Mouse (Mus musculus) CD4-positive, CD25-positive, alpha-beta regulatory T cell, adult 2 months (primary cell): ENCODE data around the gene Dgcr2.
A peak's percentile ranks its signal among the peaks of the same experiment; 100 is the strongest.

ENCODE experiments used
- DNase-seq: peaks from one replicate; pipeline ENCODE4 v3.0.0-alpha.2; 2012; ENCODE audit warnings: low read depth, low spot score

Dgcr2 gene

DNA sequence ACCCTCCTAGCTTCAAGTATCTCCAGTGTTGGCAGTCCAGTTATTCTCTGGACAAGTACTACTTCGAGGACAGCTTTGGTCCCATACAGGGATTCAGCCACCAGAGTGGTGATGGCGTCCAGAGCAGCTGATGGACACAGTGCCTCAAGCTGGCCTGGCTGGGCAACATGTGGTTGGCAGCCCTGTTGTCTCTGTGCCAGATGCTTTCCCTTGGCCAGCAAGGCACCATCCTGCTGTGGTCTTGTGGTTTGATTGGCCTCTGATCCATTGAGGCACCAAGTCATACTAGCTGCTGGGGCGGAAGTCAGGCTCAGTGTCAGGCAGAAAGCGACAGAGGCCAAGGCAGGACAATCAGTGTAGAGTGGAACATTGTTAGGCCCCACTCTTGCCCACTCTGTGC lies 89.2 kb downstream of the Dgcr2 start:
- DNase-seq = no peak

DNA sequence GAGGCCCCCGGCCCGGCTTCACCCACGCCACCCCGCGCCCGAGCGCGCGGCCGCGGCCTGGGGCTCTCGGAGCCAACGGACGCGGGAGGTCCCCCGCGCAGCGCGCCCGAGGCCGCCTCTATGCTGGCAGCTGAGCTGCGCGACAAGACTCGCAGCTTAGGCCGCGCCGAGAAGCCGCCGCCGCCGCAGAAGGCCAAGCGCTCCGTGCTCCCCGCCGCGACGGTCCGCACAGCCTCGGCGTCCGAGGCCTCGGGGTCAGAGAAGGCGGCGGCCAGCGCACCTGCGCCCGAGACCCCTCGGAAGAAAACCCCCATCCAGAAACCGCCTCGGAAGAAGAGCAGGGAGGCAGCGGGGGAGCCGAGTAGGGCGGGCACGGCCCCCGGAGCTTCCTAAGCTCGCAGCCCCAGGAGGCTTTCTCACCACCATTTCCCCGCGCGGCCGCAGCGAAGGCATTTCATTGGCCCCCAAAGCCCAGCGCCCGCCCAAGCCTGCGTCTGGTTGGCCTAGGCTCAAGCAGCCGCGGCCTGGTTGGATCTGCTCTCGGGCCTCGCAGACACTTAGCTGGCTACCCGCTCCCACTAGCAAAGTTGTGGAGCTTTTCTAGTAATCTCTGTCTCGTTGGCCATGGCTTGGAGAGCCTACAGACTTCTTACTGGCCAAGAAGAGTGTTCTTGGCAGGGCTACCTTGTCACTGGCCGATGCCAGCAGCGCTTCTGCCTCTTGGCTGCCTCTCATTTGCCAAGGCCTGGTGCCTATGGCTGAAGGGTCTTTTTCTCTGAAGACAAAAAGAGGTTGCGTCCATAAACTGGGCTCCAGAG lies 91.0 kb downstream of the Dgcr2 start:
- peak; percentile 93 for DNase-seq

DNA sequence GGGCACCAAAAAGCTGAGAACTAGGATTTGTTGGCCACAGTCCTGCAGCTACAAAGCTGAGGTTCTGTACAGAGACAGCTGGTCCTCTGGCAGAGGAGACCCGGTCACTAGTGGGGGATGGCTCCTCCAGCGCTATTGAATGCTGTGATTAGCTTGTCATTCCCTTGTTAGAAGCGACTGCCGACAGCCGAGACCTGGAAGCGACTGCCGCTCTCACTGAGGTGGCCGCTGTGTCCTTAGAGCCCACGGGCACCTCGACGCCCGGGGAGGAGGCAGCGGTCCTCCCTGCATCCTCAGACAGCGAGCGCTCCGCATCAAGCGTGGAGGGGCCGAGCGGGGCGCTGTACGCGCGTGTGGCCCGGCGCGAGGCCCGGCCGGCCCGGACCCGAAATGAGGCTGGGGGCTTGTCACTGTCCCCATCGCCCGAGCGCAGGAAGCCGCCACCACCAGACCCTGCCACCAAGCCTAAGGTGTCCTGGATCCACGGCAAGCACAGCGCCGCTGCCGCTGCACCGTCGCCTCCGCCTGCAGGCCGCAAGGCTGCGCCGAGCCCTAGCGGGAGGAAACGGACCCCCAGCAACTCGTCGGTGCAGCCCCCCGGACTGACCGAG lies 91.7 kb downstream of the Dgcr2 start:
- DNase-seq = peak; percentile 55

DNA sequence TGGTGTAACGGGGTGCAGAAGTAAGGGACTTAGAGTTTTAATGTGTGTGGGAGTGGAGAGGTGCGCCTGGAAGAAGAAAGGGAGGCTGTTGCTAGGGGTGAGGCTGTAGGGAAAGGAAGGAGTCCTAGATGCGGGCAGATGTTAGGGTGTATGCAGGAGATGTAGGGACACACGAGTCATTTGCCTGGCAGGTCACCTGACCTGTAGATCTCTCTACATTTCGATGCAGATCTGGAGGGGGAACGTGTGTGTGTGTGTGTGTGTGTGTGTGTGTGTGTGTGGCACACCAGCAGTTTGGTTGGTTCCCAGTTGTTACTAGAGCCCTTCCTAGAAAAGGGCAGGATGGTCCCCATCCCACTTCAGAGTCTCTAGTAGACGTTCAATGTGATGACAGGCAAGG lies 93.4 kb downstream of the Dgcr2 start:
- no peak for DNase-seq

DNA sequence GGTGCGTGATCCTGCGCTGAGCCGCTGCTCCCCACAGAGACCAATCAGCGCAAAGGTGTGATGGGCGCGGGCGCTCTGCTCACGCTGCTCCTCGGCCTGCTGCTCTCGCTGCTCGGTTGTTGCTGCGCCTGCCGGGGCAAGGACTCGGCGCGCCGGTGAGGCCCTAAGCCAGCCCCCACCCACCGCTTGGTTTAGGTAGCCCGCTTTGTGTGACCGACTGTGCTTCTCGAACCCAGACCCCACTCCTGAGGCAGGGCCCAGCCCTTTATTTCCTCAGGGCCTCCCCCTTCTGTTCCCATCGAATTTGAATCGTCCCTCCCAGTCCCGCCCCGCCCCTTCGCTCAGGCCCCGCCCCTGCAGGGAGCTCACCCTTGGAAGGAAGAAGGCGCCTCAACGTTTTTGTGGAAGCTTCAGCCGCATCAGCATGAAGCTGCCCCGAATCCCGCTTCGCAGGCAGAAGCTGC lies 93.9 kb downstream of the Dgcr2 start:
- peak; percentile 65 for DNase-seq

DNA sequence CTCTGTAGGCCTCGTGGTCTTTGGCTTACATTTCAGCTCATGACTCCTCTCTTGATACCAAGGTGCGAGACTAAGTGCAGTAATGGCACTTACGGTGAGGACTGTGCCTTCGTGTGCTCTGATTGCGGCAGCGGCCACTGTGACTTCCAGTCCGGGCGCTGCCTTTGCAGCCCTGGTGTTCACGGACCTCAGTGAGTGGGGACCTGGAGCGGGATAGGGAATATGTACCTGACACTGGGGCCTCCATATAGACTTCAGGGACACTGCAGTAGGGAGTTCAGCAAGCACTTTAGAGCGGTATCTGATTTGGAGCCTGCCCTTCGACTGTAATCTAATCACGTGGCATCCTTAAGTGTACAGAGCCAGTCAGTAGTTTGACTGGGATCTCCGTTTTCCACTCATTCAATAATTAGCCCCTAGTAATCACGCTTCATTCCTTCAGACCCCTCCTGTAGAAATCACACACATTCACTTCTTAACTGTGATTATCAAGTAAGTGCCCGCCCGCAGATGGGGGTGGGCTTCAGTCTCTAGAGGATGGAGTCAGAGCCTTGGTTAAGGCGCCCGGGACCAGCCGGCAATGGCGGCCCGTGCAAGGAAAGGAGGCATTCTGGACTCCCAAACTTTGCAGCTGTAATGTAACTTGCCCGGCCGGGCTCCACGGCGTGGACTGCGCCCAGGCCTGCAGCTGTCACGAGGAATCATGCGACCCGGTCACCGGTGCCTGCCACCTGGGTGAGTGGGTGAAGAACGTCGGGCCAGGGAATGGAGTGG lies 94.5 kb downstream of the Dgcr2 start:
- no peak for DNase-seq

DNA sequence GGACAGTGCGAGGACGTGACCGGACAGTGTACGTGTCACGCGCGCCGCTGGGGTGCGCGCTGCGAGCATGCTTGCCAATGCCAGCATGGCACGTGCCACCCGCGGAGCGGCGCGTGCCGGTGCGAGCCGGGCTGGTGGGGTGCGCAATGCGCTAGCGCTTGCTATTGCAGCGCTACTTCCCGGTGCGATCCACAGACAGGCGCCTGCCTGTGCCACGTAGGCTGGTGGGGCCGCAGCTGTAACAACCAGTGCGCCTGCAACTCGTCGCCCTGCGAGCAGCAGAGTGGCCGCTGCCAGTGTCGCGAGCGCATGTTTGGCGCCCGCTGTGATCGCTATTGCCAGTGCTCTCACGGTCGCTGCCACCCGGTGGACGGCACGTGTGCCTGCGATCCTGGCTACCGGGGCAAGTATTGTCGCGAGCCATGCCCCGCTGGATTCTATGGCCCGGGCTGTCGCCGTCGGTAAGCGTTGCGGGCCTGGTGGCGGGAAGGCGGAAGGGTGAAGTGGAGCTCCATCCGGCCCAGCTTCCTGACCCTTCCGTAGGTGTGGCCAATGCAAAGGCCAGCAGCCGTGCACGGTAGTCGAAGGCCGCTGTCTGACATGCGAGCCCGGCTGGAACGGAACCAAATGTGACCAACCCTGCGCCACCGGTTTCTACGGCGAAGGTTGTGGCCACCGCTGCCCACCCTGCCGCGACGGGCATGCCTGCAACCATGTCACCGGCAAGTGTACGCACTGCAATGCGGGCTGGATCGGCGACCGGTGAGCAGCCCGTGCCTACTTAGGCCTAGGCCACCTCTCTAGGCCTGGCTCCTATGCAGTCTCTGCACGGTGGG lies 95.3 kb downstream of the Dgcr2 start:
- peak; percentile 47 for DNase-seq

DNA sequence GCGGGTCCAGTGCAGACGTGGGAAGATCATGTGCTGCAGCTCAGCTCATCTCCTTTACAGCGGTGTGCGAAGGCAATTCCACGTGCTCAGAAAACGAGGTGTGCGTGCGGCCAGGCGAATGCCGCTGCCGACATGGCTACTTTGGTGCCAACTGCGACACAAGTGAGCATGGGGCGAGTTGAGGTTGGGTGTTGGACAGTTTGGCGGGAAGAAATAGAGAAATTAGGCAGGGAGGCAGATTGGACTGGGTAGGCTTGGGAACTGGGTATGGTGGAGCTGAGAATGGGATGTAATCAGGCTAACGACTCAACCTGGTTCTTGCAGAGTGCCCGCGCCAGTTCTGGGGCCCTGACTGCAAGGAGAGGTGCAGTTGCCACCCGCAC lies 95.9 kb downstream of the Dgcr2 start:
- no peak for DNase-seq

DNA sequence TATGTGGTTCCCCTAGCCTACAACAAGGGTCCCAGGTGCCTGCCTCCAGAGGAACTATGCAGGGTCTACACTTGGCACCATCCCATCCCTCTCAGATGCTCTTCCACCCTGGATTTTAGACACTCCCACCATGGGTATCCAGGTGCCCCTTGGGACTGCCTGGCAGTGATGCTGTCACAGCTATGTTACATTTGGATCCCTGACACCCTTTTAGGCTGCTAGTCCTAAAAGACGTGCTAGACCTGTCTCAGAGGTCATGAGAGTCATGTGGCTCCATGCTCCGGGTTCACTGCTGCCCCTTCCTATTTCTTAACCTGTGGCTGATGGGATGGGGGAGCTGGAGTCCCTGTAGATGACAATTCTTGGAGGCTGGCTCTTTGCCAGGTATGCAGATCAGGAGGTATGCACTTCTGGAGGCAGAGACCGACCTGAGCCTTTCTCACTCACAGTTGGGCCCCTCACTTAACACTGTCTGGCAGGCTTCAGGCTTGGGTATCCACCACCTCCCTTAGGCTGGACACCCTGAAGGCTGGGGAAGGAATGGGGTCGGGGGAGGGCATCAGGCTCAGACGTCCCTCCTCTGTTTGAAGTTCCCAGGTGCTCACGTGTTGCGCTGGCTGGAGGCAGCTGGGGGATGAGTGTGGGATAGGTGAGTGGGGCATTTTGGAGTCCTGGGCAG lies 96.4 kb downstream of the Dgcr2 start:
- DNase-seq = no peak

DNA sequence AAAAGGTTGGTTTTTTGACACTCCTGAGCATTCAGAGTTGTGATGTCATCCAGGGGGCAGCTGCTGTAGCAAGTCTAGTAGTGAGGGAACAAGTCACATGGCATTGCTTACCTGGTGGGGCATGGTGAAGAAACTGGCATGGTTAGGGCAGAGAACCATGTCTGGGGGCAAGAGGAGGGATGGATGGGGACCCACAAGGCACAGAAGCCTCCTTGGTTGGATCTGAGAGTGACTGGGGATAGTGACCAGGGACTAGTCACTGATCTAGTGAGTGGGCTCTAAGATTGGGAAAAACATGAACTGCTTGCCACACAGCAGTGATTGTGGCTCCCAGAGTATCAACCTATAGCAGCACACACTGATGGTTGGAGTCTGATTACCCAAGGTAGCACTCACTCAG lies 98.8 kb downstream of the Dgcr2 start:
- DNase-seq = no peak

DNA sequence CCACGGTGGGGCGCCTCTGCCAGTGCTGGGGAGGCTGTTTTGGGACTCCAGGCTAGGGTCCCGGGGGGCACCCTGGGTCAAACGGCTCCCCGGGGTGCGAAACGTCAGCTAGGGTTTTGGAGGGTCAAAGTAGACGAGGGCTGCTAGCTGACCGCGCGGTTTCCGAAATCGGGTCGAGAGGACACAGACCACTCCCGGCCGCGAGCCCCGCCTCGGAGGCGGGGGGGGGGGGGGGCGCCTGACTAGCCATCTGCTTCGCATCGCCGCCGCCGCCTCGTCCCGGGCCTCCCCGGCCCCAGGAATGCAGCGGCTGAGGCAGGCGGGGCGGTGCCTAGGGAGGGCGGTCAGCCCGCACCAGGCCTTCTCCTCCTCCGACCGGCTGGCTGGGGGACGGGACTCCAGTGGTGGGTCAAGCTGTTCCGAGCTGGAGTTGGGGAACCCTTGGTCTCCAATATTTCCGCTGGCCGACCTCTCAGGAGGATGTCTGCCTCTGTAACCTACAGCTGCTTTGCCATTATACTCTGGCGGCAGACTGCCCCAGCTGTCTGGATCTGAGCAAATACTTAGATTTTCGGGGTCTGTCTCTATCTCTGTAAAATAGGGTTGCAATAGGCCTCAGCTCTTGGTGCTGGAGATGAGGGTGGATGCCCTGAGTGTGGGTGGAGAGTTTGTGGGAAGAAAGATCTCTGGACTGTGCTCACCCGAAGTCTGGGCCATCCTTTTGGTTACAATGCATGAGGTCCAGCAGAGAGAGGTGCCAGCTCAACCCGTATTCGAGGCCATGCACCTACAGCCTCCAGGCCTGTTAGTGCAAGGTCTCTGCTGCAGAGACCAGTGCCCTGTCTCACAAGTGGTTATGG lies 99.8 kb downstream of the Dgcr2 start:
- DNase-seq = no peak

DNA sequence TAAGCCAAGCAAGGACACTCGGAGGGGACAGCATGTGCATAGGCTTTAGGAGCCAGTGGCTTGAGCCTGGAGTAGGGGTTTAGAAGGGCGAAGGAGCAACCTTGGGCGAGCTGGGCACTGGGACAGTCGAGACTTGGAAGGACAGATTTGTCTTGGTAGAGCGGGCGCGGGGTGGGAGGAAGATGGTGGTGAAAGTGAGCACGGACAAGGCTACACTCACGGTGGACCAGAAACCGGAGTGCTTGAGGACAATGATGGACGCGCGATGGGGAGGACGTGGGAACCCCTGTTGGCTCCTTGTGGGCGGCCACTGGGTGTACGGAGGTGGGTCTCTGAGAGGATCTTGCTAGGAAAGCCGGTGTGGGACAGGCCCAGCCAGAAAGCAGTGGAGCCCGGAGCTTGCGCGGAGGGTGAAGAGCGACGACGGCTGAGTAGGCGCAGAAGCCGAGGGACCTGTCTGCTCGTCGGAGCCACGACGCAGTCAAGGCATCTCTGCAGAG lies 100.5 kb downstream of the Dgcr2 start:
- peak; percentile 40 for DNase-seq

DNA sequence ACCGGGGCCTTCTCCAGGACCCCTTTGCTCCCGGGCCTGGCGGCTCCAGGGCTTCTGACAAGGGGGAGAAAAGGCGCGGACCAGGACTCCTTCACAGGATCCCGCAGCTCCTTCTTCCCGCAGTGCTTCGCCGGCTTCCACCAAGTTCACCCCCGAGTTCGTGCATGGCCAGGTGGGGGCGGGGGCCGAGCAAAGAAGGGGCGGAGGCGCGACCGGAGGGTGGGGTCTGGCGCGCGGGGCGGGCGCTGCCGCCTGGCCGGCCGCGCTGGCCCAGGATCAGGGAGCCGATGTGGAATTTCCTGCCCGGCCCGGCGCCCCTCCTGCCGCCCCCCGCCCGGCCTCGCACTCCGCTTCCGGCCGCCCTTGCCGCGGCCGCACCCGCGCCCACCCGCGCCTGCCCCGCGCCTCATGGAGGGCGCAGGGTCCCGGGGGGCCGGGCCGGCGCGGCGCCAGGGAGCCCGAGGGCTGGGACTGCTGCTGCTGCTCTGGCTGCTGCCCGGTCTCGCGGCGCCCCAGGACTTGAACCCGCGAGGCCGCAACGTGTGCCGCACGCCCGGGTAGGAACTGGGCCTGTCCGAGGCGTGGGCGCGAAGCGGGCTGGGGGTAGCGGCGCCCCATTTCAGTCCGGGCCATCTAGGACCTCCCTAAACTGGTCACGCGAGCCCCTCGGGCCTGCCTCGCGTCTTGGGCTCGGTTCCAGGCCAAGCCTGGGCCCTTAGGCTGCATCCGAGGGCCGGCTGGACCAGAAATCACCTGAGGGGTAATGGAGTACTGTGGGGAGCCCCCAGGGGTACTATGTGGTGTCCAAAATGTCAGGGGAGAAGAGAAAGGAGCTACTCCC lies 101.2 kb downstream of the Dgcr2 start, which contains the start of gene Scarf2:
Scarf2 (plus strand) TSS at position 312 of the 841 bp plus-strand sequence.
- no peak for DNase-seq

DNA sequence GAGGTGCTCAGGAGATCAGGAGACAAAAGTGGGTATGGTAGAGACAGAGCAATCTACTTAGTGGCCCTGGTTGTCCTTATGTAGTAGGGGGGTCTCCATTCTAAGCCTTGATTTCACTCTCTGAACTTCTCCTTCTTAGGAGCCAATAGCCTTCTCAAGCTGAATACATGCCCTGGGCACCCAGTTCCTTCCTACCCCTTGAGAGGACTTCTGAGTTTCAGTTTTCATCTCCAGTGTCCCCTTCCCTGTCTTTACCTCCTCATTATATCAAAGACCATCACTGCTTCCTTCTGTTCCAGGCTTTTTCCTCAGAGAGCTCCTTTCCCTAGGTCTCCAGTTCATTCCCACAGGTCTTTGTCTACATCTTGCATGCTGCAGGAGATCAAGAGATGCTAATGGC lies 101.8 kb downstream of the Dgcr2 start:
- no peak for DNase-seq

DNA sequence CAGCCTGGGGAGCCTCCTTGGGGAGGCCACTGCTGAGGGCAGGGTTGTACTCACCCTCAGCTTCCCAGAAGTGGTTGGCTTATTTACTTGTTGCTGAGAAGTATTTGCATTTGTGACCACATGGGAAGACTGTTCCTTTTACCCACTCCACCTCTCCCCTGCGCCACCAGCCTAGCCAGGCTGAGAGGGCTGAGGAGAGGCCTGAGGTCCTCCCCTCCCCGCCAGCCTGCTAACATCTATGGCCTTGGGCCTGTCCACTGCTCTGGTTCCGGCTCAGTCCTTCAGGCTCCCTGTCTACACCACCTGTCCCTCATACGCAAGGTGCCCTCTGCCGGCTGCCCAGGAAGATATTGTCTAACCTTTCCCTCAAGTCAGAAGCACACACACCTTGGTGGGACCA lies 102.7 kb downstream of the Dgcr2 start:
- DNase-seq = no peak

DNA sequence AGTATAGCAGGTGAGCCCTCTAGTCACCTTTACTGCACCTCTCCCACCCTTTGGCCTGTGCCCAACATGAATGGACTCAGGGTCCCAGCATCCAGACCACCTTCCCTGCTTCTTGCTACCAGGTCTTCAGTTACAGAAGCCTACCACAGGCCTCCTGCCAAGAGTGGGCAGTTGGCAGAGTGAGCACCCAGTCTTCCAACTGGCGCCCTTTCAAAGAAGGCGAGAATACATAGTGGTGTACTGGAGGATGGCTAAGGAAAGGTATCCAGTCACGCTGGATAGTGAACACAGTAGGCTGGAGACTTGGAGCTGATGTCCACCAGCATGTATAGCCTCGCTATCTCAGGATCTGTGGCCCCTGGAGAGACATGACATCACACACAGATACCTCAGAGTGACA lies 104.3 kb downstream of the Dgcr2 start:
- no peak for DNase-seq

DNA sequence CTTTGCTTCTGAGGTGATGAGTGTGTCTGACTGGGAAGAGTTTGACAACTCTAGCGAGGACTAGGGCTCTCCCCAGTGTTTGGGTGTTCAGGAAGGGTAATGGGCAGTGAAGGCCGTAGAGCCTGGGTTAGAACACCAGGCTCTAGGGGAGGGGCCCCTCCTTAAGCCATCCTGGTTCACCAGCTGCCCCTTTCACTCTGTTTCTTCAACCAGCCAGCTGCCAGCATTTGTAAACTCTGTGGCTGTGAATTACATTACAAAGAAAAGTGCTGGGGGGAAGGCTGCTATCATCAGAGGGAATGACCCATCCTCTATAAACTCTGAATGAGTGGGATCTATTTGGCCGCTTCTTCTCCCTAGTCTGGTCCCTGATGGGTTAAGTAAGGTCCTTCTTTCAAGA lies 105.6 kb downstream of the Dgcr2 start:
- no peak for DNase-seq
